Mouse (Mus musculus): Measurements from ENCODE around the gene Dhx15. TPM values are rescaled to one million over a fixed set of nuclear protein-coding genes. Genes with fewer than 3 reads are reported as not detected.

Dhx15 gene
- polyA plus RNA-seq, 1 experiment = 109 TPM

GRCm38 (mm10) chr5:52135460-52136141, 54.7 kb downstream of the Dhx15 start:
- Histone ChIP-seq H3K4me1 (replicated peaks; ENCODE audit: control insufficient read depth, insufficient read depth, low read length) (no peaks in the 10 kb centered on the region), H3K27ac (ENCODE audit: control insufficient read depth, insufficient read depth, low read length) (no peak overlapping the region), H3K4me3 (ENCODE audit: control insufficient read depth, insufficient read depth, low read length) (no peak overlapping the region), H3K36me3 (ENCODE audit: control insufficient read depth, insufficient read depth, low read length) (no peaks in the 10 kb centered on the region), H3K27me3 (ENCODE audit: control insufficient read depth, insufficient read depth, low read length) (no peaks in the 10 kb centered on the region)
- DNase-seq = no peak
- 93% methylated on average over 16 of the region's 16 CpGs for WGBS
- TF ChIP-seq POLR2A (IDR thresholded peaks at IDR 0.05; ENCODE audit: control insufficient read depth, extremely low read depth, insufficient read depth, low read length, poor library complexity) (no peak), CTCF (IDR thresholded peaks at IDR 0.05; ENCODE audit: borderline replicate concordance, control insufficient read depth, extremely low read depth, insufficient read depth, low read length, poor library complexity) (no peak)

GRCm38 (mm10) chr5:52132840-52133239, 57.5 kb downstream of the Dhx15 start:
- no peaks in the 10 kb centered on the region for H3K36me3 ChIP-seq (ENCODE audit: control insufficient read depth, insufficient read depth, low read length)
- H3K4me3 ChIP-seq (ENCODE audit: control insufficient read depth, insufficient read depth, low read length) = no peak overlapping the region
- no peak for TF ChIP-seq CTCF (IDR thresholded peaks at IDR 0.05; ENCODE audit: borderline replicate concordance, control insufficient read depth, extremely low read depth, insufficient read depth, low read length, poor library complexity)
- TF ChIP-seq POLR2A (IDR thresholded peaks at IDR 0.05; ENCODE audit: control insufficient read depth, extremely low read depth, insufficient read depth, low read length, poor library complexity) = no peak
- H3K27me3 ChIP-seq (ENCODE audit: control insufficient read depth, insufficient read depth, low read length) = no peaks in the 10 kb centered on the region
- WGBS = 79% methylated on average over 7 of the region's 7 CpGs
- H3K4me1 ChIP-seq (replicated peaks; ENCODE audit: control insufficient read depth, insufficient read depth, low read length) = no peaks in the 10 kb centered on the region
- DNase-seq = no peak
- no peak overlapping the region for H3K27ac ChIP-seq (ENCODE audit: control insufficient read depth, insufficient read depth, low read length)

DNA sequence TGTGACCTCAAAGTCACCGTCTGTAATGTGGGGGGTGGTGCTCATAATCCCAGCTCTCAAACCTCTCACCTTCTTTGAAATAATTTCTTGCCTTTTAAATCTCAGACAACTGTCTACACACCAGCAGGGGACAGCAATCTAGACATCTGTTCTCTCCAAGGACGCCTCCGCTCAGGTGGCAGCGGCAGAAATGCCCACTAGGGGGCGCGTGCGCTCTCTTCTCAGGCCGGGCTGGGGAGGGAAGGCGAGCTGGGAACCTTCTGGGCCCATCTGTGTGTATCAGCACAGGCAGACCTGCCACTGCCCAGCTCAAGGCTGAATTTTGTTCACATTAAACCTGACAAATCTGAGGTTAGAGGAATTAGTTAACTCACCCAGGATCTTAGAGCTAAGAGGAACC, 58.2 kb downstream of the Dhx15 start:
- Histone ChIP-seq H3K27ac (ENCODE audit: control insufficient read depth, insufficient read depth, low read length) (no peak overlapping the region), H3K4me1 (replicated peaks; ENCODE audit: control insufficient read depth, insufficient read depth, low read length) (no peaks in the 10 kb centered on the region), H3K4me3 (ENCODE audit: control insufficient read depth, insufficient read depth, low read length) (no peak overlapping the region), H3K36me3 (ENCODE audit: control insufficient read depth, insufficient read depth, low read length) (no peaks in the 10 kb centered on the region), H3K27me3 (ENCODE audit: control insufficient read depth, insufficient read depth, low read length) (no peaks in the 10 kb centered on the region)
- DNase-seq = peak; percentile 48
- TF ChIP-seq CTCF (IDR thresholded peaks at IDR 0.05; ENCODE audit: borderline replicate concordance, control insufficient read depth, extremely low read depth, insufficient read depth, low read length, poor library complexity) = peak; percentile 85
- no peak for TF ChIP-seq POLR2A (IDR thresholded peaks at IDR 0.05; ENCODE audit: control insufficient read depth, extremely low read depth, insufficient read depth, low read length, poor library complexity)
- 53% methylated on average over 9 of the region's 9 CpGs for WGBS

- no peak overlapping the region for H3K4me3 ChIP-seq (ENCODE audit: control insufficient read depth, insufficient read depth, low read length)
- no peak for TF ChIP-seq POLR2A (IDR thresholded peaks at IDR 0.05; ENCODE audit: control insufficient read depth, extremely low read depth, insufficient read depth, low read length, poor library complexity)
- no peak for TF ChIP-seq CTCF (IDR thresholded peaks at IDR 0.05; ENCODE audit: borderline replicate concordance, control insufficient read depth, extremely low read depth, insufficient read depth, low read length, poor library complexity)
- H3K27ac ChIP-seq (ENCODE audit: control insufficient read depth, insufficient read depth, low read length) = no peak overlapping the region
- H3K36me3 ChIP-seq (ENCODE audit: control insufficient read depth, insufficient read depth, low read length) = no peaks in the 10 kb centered on the region
- DNase-seq = no peak
- no peaks in the 10 kb centered on the region for H3K27me3 ChIP-seq (ENCODE audit: control insufficient read depth, insufficient read depth, low read length)
- 96% methylated on average over 13 of the region's 13 CpGs for WGBS
- H3K4me1 ChIP-seq (replicated peaks; ENCODE audit: control insufficient read depth, insufficient read depth, low read length) = no peaks in the 10 kb centered on the region
Measured at GRCm38 (mm10) chr5:52131389-52131788, 58.9 kb downstream of the Dhx15 start.

DNA sequence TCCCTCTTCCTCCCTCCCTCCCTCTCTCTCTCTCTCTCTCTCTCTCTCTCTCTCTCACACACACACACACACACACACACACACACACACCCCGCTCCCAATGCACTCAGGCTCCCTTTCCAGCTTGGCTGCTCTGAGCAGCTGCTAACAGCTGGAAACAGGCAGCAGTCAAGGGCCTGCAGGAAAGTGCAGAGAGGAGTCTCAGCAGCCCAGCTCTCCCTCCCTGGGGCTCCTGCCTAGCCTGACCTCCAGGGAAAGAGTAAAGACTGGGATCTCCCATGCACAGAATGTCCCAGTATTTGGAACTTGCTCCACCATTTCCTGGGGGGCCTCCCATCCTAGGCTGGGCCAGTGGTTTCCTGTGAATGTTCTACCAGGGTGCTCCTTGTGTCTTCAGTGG, 59.8 kb downstream of the Dhx15 start:
- Histone ChIP-seq H3K4me3 (ENCODE audit: control insufficient read depth, insufficient read depth, low read length) (no peak overlapping the region), H3K27me3 (ENCODE audit: control insufficient read depth, insufficient read depth, low read length) (no peaks in the 10 kb centered on the region), H3K36me3 (ENCODE audit: control insufficient read depth, insufficient read depth, low read length) (no peaks in the 10 kb centered on the region), H3K4me1 (replicated peaks; ENCODE audit: control insufficient read depth, insufficient read depth, low read length) (no peaks in the 10 kb centered on the region), H3K27ac (ENCODE audit: control insufficient read depth, insufficient read depth, low read length) (no peak overlapping the region)
- DNase-seq = no peak
- 90% methylated on average over 1 of the region's 1 CpGs for WGBS
- TF ChIP-seq POLR2A (IDR thresholded peaks at IDR 0.05; ENCODE audit: control insufficient read depth, extremely low read depth, insufficient read depth, low read length, poor library complexity) (no peak), CTCF (IDR thresholded peaks at IDR 0.05; ENCODE audit: borderline replicate concordance, control insufficient read depth, extremely low read depth, insufficient read depth, low read length, poor library complexity) (no peak)

DNA sequence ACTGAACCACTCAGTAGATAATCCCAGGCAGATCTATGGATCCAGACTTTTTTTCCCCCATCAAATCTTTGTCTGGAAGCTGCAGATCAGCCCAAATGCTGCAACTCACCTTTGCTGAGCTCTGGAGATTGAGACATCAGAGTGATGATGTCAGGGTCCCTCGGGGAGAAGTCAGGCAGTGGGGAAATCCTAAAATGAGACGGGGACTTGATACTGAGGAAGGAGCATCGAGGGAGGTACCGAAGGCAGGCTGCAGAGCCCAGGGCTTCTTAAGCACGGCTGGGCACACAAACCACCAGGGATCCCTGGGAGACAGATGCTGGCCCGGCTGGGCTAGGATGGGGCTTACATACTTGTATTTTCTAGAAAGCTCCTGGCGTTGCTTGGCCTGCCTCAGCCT, 64.1 kb downstream of the Dhx15 start:
- no peak for DNase-seq
- TF ChIP-seq POLR2A (IDR thresholded peaks at IDR 0.05; ENCODE audit: control insufficient read depth, extremely low read depth, insufficient read depth, low read length, poor library complexity) = no peak
- TF ChIP-seq CTCF (IDR thresholded peaks at IDR 0.05; ENCODE audit: borderline replicate concordance, control insufficient read depth, extremely low read depth, insufficient read depth, low read length, poor library complexity) = no peak
- H3K27me3 ChIP-seq (ENCODE audit: control insufficient read depth, insufficient read depth, low read length) = no peaks in the 10 kb centered on the region
- WGBS = 87% methylated on average over 7 of the region's 7 CpGs
- H3K27ac ChIP-seq (ENCODE audit: control insufficient read depth, insufficient read depth, low read length) = no peak overlapping the region
- H3K4me3 ChIP-seq (ENCODE audit: control insufficient read depth, insufficient read depth, low read length) = no peak overlapping the region
- H3K36me3 ChIP-seq (ENCODE audit: control insufficient read depth, insufficient read depth, low read length) = no peaks in the 10 kb centered on the region
- no peaks in the 10 kb centered on the region for H3K4me1 ChIP-seq (replicated peaks; ENCODE audit: control insufficient read depth, insufficient read depth, low read length)

DNA sequence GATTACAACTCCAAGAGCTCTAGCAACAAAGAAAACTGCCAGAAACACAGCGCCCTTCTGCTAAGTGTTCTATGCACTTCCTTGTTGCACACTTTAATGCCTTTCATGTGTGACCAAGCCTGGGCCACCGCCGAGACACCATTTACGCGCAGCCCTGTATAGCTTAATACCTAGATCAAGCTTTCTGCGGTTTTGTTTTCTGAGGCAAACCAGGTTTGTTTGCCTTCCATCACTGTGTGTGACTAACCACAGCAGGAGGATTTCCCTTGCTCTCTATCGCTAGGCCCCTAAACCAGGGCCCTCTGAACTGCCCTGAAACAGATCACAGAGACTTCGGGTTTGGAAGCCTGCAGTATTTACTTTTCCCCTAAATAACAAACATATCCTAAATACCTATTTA, 64.5 kb downstream of the Dhx15 start:
- no peaks in the 10 kb centered on the region for H3K27me3 ChIP-seq (ENCODE audit: control insufficient read depth, insufficient read depth, low read length)
- no peak for DNase-seq
- no peak overlapping the region for H3K27ac ChIP-seq (ENCODE audit: control insufficient read depth, insufficient read depth, low read length)
- no peaks in the 10 kb centered on the region for H3K4me1 ChIP-seq (replicated peaks; ENCODE audit: control insufficient read depth, insufficient read depth, low read length)
- no peak overlapping the region for H3K4me3 ChIP-seq (ENCODE audit: control insufficient read depth, insufficient read depth, low read length)
- WGBS = 67% methylated on average over 8 of the region's 8 CpGs
- no peak for TF ChIP-seq POLR2A (IDR thresholded peaks at IDR 0.05; ENCODE audit: control insufficient read depth, extremely low read depth, insufficient read depth, low read length, poor library complexity)
- TF ChIP-seq CTCF (IDR thresholded peaks at IDR 0.05; ENCODE audit: borderline replicate concordance, control insufficient read depth, extremely low read depth, insufficient read depth, low read length, poor library complexity) = no peak
- no peaks in the 10 kb centered on the region for H3K36me3 ChIP-seq (ENCODE audit: control insufficient read depth, insufficient read depth, low read length)

All from thymus, adult 2 months (tissue).